Mouse (Mus musculus): ENCODE measurements around the gene Mtus2.

GRCm38 (mm10) chr5:148262016-148262415, 304.9 kb downstream of the Mtus2 start:
- no peak for TF ChIP-seq CTCF (IDR thresholded peaks at IDR 0.05; ENCODE audit: low read depth, low read length)
- no peak for TF ChIP-seq POLR2A (IDR thresholded peaks at IDR 0.05; ENCODE audit: extremely low read depth, insufficient read depth, low read length)
